Mouse (Mus musculus) limb, embryonic 11.5 days (tissue): ENCODE measurements at regions not wholly inside any gene's neighbourhood (a gene's known extent, or its start where the extent isn't known, plus 50 kb on each side); places are given as distances from the start of the nearest gene placed in this dataset.

ENCODE experiments used
- ATAC-seq: fragments of 200-750 bp; cut with Nextera tagmentation; 2 replicates; pipeline ENCODE4 v1.8.0; 2017; ENCODE audit warnings: low read depth; ENCODE audit not compliant: insufficient number of reproducible peaks, low FRiP score, low TSS enrichment
- DNase-seq: peaks from one replicate; pipeline ENCODE4 v3.0.0-alpha.2; 2015; ENCODE audit warnings: low spot score
- H3K27ac ChIP-seq: fragments of 300-500 bp; sonication (generic); replicated peaks from 2 replicates; pipeline ENCODE4 v1.5.1; 2014; ENCODE audit warnings: low read depth, mild to moderate bottlenecking, low read length
- H3K27me3 ChIP-seq: fragments of 300-500 bp; sonication (generic); 2 replicates; pipeline ENCODE4 v1.6.1; 2014; ENCODE audit warnings: mild to moderate bottlenecking, low read length, mixed read lengths; ENCODE audit not compliant: control insufficient read depth, insufficient read depth
- H3K36me3 ChIP-seq: fragments of 300-500 bp; sonication (generic); 2 replicates; pipeline ENCODE4 v1.6.1; 2014; ENCODE audit warnings: mild to moderate bottlenecking, low read length, moderate library complexity, mixed read lengths; ENCODE audit not compliant: control insufficient read depth, insufficient read depth
- H3K4me1 ChIP-seq: fragments of 300-500 bp; sonication (generic); 2 replicates; pipeline ENCODE4 v1.6.1; 2014; ENCODE audit warnings: low read length, mixed read lengths; ENCODE audit not compliant: control insufficient read depth, insufficient read depth
- H3K4me2 ChIP-seq: fragments of 300-500 bp; sonication (generic); 2 replicates; pipeline ENCODE4 v1.6.1; 2014; ENCODE audit warnings: low read depth, mild to moderate bottlenecking, moderate library complexity; ENCODE audit not compliant: severe bottlenecking
- H3K4me3 ChIP-seq: fragments of 300-500 bp; sonication (generic); 2 replicates; pipeline ENCODE4 v1.5.1; 2014; ENCODE audit warnings: low read depth, low read length
- H3K9ac ChIP-seq: fragments of 300-500 bp; sonication (generic); 2 replicates; pipeline ENCODE4 v1.6.1; 2014; ENCODE audit warnings: mild to moderate bottlenecking, low read length
- H3K9me3 ChIP-seq: fragments of 300-500 bp; sonication (generic); 2 replicates; pipeline ENCODE4 v1.6.1; 2016; ENCODE audit warnings: low read length; ENCODE audit not compliant: control insufficient read depth
- WGBS: fragments of 180-500 bp; shearing (Covaris S2); extraction: QIAGEN DNeasy Blood & Tissue Kit; methylation state at CpG from one replicate; pipeline ENCODE4 v1.1.7; 2014; 5-methylcytosine and 5-hydroxymethylcytosine counted together

GRCm38 (mm10) chr7:72788261-72788660 is 481.9 kb upstream of the Mctp2 start:
- Histone ChIP-seq H3K27me3 (no peaks in the 10 kb centered on the region), H3K4me2 (no peak overlapping the region), H3K4me3 (no peak overlapping the region), H3K9me3 (no peaks in the 10 kb centered on the region), H3K27ac (no peak overlapping the region), H3K4me1 (no peaks in the 10 kb centered on the region), H3K9ac (no peak overlapping the region), H3K36me3 (no peaks in the 10 kb centered on the region)
- 34% methylated on average over 2 of the region's 2 CpGs for WGBS
- ATAC-seq = no peak
- no peak for DNase-seq

- no peak overlapping the region for H3K27ac ChIP-seq
- no peak overlapping the region for H3K9ac ChIP-seq
- H3K4me2 ChIP-seq = no peak overlapping the region
- ATAC-seq = no peak
- H3K4me3 ChIP-seq = no peak overlapping the region
- no peaks in the 10 kb centered on the region for H3K9me3 ChIP-seq
- H3K4me1 ChIP-seq = no peaks in the 10 kb centered on the region
- no peaks in the 10 kb centered on the region for H3K36me3 ChIP-seq
- no peaks in the 10 kb centered on the region for H3K27me3 ChIP-seq
- WGBS = 88% methylated on average over 3 of the region's 3 CpGs
- no peak for DNase-seq
Observed at GRCm38 (mm10) chr7:72822142-72822541, 515.7 kb upstream of the Mctp2 start.

DNA sequence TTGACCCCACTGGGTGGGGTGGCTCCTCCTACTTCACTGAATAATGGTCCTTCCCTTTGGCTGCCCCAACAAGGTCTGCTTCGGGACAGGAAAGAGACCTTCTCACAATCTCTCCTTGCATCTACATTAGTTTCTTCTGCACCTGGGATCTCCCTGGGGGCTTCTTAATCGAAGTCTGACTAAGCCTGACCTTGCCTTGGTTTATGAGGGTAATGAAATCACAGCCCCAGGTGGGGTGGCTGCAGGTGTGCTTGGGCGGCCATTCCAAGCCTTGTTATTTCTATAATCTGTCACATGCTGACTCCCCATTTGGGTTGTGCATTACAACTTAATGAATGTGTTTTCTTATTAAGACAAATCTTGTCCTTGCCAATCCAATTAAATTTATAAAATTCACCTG is 520.2 kb upstream of the Mctp2 start:
- no peak overlapping the region for H3K4me2 ChIP-seq
- 40% methylated on average over 3 of the region's 3 CpGs for WGBS
- ATAC-seq = no peak
- DNase-seq = peak; percentile 30
- no peaks in the 10 kb centered on the region for H3K27me3 ChIP-seq
- H3K36me3 ChIP-seq = no peaks in the 10 kb centered on the region
- peaks cover 5% of the 10 kb centered on the region; the same call in 1 of the 2 replicates for H3K9me3 ChIP-seq
- H3K27ac ChIP-seq = no peak overlapping the region
- H3K4me3 ChIP-seq = no peak overlapping the region
- H3K9ac ChIP-seq = no peak overlapping the region
- H3K4me1 ChIP-seq = no peaks in the 10 kb centered on the region

GRCm38 (mm10) chr7:72835423-72835822 is 529.0 kb upstream of the Mctp2 start:
- no peak overlapping the region for H3K27ac ChIP-seq
- no peak for ATAC-seq
- H3K4me2 ChIP-seq = no peak overlapping the region
- H3K4me3 ChIP-seq = no peak overlapping the region
- no peaks in the 10 kb centered on the region for H3K27me3 ChIP-seq
- H3K9ac ChIP-seq = no peak overlapping the region
- DNase-seq = no peak
- H3K36me3 ChIP-seq = no peaks in the 10 kb centered on the region
- no peaks in the 10 kb centered on the region for H3K4me1 ChIP-seq
- WGBS = 83% methylated on average over 1 of the region's 1 CpGs
- no peaks in the 10 kb centered on the region; the same call in 1 of the 2 replicates for H3K9me3 ChIP-seq

DNA sequence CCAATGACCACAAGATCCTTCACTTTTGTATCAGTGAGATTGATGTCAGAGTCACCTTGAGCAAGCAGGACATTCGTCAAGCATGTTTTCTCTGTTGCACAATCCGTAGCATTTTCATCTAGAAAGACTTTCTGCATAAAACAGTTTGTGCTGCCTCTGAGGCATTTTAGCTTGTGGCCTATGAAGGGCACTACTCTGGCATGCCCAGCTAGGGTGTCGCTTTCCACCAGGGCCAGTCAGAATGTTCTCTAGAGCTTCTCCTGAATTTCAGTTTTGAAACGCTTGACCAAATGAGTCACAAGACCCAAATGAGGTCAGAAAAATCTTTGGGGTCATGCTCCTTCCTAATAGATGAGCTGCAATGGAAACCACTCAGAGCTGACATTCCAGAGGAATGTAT is 529.6 kb upstream of the Mctp2 start:
- Histone ChIP-seq H3K4me2 (no peak overlapping the region), H3K36me3 (no peaks in the 10 kb centered on the region), H3K9me3 (no peaks in the 10 kb centered on the region; the same call in 1 of the 2 replicates), H3K4me3 (no peak overlapping the region), H3K27me3 (no peaks in the 10 kb centered on the region), H3K4me1 (no peaks in the 10 kb centered on the region), H3K9ac (no peak overlapping the region), H3K27ac (no peak overlapping the region)
- WGBS = 90% methylated on average over 4 of the region's 4 CpGs
- no peak for ATAC-seq
- DNase-seq = no peak

DNA sequence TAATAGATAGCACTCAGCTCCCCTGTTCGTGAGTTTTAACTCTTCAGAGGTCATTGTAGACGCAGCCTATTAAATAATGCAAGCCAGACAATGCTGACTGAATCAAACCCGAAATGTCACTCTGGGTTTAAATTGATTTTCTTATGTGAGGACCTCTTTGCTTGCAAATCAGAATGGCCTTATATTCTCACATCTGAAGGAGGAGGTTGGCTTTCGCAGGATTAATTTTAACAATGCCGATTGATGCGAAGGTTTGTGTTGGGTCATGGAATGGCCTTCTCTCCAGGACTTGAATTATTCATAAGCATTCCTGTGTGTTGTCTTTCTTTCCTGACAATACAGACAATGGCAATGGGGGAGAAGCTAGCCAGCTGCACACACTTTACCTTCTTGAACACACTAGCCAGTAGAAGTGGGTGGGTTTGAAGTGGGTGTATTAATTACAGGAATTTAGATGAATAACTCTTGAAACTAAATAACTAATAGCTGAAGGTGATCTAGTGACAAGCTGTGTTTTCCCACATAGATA is 530.1 kb upstream of the Mctp2 start:
- Histone ChIP-seq H3K4me1 (no peaks in the 10 kb centered on the region), H3K27ac (no peak overlapping the region), H3K27me3 (no peaks in the 10 kb centered on the region), H3K36me3 (no peaks in the 10 kb centered on the region), H3K9ac (no peak overlapping the region), H3K4me3 (no peak overlapping the region), H3K4me2 (no peak overlapping the region), H3K9me3 (no peaks in the 10 kb centered on the region; the same call in 1 of the 2 replicates)
- no peak for DNase-seq
- ATAC-seq = no peak
- WGBS = 89% methylated on average over 6 of the region's 6 CpGs

DNA sequence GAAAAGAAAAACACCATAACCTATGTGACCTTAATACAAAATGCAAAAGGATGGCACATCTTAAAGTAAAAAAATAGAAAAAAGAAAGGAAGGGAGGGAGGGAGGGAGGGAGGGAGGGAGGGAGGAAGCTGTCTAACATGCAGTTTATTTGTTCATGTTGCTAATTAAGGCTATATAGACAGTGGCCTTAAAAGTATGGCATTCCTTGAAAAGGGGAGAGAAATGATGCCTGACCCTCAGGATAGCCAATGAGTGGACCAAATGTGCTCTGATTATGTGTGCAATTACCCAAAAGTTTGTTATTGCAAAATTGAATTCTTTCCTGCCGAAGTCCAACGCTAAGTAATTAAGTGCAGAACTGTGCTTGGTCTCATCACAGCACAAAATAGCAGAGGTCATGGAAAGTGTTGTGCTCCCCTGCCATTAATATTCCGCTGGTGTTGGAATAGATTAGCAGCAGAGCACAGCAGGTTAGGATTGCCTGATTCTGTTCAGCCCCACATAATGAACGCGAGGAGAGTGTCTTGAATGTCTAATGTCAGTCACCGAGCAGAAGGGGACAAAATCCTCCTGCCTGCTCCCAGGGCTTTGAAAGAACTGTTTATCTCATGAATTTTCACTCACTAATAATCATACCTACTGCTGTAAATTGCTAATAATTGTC is 531.7 kb upstream of the Mctp2 start:
- no peak for DNase-seq
- Histone ChIP-seq H3K4me1 (no peaks in the 10 kb centered on the region), H3K4me3 (no peak overlapping the region), H3K4me2 (no peak overlapping the region), H3K27ac (no peak overlapping the region), H3K9me3 (no peaks in the 10 kb centered on the region; the same call in 1 of the 2 replicates), H3K27me3 (no peaks in the 10 kb centered on the region), H3K9ac (no peak overlapping the region), H3K36me3 (no peaks in the 10 kb centered on the region)
- ATAC-seq = no peak
- WGBS = 27% methylated on average over 6 of the region's 6 CpGs

GRCm38 (mm10) chr7:72851346-72851745 is 524.0 kb upstream of the Rgma start:
- H3K4me3 ChIP-seq = no peak overlapping the region
- H3K27me3 ChIP-seq = no peaks in the 10 kb centered on the region
- ATAC-seq = no peak
- H3K4me1 ChIP-seq = no peaks in the 10 kb centered on the region
- H3K4me2 ChIP-seq = no peak overlapping the region
- H3K36me3 ChIP-seq = no peaks in the 10 kb centered on the region
- WGBS = 90% methylated on average over 1 of the region's 1 CpGs
- no peak overlapping the region for H3K9ac ChIP-seq
- DNase-seq = no peak
- no peaks in the 10 kb centered on the region for H3K9me3 ChIP-seq
- H3K27ac ChIP-seq = no peak overlapping the region
